Mouse (Mus musculus): ENCODE results near the gene Omp.
A peak's percentile ranks its signal among the peaks of the same experiment; 100 is the strongest.

Gene Omp

GRCm38 (mm10) chr7:98097557-98097956 is 47.7 kb downstream of the Omp start:
- DNase-seq (ENCODE audit: low spot score) = peak; percentile 77

GRCm38 (mm10) chr7:98095852-98096251 is 49.5 kb downstream of the Omp start:
- no peak for DNase-seq (ENCODE audit: low spot score)

Data from testis, postnatal 14 days (tissue).